Mouse (Mus musculus) embryo, embryonic 10 days (tissue): Measurements from ENCODE around the gene Rpl18.

Experiments
- DNase-seq: peaks from one replicate; pipeline ENCODE4 v3.0.0-alpha.2; 2015; ENCODE audit warnings: low spot score

Gene Rpl18

DNA sequence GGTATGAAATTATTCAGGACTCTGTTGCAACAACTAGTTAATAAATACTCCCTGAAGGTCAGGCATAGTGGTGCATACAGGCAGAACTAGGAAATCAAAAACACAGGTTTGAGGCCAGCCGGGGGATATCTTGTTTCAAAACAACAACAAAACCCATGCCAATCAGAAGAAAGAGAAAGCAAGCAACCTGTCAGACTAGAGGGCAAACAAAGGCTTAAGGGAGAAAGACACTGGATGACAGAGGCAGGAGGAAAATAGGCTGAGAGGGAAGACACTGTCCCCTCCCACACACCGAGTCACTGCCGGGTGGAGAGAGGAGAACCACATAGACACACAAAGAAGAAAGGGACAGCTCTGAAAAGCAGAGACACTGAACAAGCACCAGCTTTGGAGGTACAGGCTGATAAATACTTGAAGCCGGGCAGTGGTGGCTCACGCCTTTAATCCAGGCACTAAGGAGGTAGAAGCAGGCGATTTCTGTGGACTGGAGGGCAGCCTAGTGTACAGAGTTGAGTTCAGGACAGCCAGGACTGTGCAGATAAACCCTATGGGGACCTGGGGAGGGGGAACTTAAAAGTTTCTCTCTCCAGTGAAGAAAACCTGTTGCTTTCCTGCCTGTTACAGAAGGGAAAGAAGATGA lies 1.3 kb upstream of the Rpl18 start:
- no peak for DNase-seq

DNA sequence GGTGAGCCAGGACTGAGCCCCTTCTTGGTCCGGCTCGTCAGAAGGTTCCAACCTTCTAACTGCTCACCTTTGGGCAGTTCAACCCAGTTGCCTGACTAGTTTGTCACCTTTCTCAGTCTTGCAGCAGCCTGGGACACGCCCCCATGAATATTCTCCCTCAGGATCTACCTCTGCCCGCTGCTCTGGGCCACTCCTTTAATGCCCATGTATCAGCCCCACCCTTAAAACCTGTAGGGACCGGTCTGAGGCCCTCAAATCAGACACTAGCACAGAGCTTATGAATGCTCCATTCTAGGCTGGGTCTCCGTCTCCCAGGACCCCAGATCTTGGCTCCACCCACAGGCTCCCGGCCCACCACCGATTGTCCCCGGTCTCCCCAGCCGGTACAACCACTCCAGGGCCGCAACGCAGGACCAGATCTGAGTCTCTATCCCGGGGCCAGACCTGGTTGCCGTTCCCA lies 597 bp upstream of the Rpl18 start:
- no peak for DNase-seq

DNA sequence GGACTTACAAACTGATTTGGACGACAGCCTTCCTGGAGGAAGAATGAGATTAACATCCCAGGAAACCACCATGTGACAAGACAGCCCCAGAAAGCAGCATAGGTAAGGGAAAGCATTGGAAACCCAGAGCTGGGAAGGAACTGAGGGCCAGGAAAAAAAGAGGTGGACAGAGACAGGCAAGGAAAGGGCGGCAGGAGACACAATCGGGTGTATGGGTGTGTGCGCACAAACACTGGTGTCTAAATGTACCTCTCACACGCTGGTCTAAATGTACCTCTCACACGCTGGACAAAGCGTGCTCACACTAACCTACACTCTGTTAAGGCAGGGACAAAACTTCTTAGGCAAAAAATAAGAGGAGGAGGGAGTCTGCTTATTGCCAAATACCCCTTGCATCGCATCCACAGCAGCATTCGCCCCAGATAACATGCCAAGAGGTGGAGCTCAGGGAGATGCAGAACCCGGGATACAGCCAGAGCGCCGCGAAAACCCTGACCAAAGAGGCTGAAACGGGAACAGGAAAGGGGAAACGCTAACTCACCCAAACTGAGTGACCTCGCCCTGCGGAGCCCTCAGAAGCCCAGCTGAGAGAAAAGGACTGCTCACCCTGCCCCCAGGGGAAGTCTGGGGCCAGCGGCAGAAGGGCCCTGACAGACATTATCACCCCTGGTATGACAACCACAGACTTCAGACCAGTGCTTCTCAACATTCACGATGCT lies 643 bp downstream of the Rpl18 start:
- DNase-seq: no peak

DNA sequence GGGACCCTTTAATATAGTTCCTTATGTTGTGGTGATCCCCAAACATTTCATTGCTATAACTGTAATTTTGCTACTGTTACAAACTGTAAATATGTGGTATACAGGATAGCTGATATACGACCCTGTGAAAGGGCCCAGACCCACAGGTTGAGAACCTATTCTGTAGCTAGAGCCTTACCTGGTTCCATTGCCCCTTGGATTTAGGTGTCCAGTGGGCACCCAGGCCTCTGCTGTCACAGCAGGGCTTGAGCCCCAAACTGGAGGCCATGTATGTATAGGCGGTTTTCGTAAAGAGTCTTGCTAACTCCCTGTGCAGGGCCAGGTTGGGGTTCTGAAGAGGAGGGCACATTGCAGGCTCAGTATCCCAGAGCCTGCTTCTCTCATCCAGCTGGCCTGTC lies 1.2 kb downstream of the Rpl18 start:
- no peak for DNase-seq

DNA sequence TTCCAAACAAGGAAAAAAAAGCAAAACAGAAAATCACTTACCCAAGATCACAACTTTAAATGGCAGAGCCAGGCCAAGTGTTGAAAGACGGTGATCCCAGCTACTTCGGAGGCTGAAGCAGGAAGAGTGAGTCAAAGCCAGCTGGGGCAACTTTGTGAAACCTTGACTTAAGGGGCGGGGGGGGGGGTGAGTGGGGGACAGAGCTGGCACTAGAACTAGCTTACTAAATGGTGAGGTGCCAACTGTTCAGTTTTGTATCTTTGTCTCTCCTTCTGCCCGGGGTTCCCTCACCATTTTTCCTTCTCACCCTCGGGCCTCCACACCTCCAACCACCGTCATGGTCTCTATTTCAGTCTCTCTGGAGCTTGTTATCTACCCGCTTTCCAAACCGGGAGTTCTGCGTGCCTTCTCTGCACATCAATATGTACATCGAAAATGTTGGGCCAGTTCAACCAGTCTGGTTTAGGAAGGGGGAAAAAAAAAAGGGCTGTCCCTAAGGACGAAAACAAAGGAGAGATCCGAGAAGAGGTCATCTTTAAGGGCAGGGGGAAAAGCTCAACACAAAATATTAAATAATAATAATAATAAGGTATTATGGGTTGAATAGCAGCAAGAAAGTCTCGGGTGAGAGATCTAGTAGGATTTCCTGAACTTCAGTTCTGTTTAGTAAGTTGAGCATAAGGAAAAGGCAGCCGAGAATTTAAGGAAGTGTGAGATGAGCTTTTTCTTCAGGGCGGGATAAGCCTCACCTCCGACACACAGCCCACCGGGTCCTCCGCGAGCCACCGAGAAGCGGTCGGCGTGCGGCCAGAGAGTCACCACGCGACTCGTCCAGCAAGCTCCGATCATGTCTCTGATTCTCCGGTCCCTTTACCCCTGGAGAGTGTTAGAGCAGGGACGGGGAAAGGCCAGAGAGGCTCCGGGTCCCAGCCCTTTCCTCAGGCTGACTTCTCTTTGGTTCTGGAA lies 2.0 kb downstream of the Rpl18 start:
- no peak for DNase-seq

DNA sequence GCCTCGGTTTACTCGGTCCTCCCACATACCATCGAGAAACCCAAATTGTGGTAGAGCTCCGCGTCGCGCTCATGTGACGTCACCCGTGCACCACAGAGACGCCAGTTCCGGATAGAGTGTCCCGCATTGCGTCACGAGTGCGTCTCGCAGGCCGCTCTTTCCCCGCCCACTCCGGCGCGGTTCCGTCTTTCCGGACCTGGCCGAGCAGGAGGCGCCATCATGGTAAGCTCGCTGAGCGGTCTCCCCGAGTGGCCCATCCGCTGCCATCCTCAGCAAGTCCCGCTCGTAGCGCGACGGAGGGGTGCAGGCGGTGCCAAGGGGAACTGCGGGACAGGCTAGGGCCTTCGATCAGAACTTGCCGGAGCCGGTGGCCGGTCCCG lies 2.7 kb downstream of the Rpl18 start, which contains the start of gene Sphk2:
Sphk2 (minus strand) TSS at position 85 of the 380 bp plus-strand sequence.
- DNase-seq: peak; percentile 100

DNA sequence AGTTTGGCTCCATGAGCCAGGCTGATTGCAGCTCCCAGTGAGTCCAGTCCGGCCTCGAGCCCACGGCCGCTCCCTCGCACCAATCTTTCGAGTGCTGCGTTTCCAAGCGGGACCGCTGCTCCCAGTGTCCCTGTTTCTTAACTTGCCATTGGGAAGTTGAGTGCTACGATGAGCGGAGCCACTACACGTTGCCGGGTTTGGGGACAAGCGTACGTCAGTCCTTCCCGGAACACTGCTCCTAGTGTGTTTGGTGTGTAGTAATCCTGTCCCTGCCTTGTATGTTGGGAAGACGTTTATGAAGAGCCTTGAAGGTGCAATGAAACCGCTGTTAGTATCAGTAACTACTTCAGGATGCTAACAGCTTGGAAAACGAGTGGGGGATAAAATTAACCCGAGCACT lies 3.1 kb downstream of the Rpl18 start:
- DNase-seq: peak; percentile 37

DNA sequence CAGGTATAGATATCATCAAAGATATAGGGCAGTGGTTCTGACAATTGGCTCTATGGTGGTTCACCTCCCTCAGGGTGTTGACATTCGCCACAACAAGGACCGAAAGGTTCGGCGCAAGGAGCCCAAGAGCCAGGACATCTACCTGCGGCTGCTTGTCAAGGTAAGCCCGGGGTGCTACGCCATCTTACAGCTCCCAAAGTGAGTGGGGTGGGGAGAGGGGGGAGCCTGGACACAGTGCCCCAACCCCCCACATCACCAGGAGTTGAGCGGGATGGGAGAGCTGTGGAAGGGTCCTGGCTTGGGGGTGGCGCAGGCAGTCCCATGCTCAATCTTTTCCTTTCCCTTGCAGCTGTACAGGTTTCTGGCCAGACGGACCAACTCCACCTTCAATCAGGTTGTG lies 3.9 kb downstream of the Rpl18 start:
- no peak for DNase-seq

DNA sequence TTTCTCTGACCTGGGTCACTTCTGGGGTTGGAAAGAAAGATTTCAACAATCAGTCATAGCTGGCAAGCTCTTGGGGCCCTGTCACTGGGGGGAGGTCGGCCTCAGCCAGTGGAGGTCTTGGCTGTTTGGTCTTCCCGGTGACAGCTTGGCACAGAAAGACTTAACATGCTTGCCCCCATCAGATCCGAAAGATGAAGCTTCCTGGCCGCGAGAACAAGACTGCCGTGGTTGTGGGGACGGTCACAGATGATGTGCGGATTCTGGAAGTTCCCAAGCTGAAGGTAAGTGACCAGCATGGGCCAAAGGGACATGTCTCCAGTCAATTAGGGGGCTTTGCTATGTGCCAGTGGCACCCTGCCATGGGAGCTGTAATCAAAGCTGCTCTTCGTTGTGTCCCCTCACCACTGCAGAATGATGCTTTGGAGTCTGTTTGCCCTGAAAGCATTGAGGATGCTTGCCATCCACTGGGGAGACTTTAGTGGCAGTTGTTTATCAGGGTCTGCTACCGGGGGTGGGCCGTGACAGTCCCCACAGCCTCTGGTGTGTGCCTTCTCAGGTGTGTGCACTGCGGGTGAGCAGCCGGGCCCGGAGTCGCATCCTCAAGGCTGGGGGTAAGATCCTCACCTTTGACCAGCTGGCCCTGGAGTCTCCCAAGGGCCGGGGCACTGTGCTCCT lies 4.6 kb downstream of the Rpl18 start:
- no peak for DNase-seq

DNA sequence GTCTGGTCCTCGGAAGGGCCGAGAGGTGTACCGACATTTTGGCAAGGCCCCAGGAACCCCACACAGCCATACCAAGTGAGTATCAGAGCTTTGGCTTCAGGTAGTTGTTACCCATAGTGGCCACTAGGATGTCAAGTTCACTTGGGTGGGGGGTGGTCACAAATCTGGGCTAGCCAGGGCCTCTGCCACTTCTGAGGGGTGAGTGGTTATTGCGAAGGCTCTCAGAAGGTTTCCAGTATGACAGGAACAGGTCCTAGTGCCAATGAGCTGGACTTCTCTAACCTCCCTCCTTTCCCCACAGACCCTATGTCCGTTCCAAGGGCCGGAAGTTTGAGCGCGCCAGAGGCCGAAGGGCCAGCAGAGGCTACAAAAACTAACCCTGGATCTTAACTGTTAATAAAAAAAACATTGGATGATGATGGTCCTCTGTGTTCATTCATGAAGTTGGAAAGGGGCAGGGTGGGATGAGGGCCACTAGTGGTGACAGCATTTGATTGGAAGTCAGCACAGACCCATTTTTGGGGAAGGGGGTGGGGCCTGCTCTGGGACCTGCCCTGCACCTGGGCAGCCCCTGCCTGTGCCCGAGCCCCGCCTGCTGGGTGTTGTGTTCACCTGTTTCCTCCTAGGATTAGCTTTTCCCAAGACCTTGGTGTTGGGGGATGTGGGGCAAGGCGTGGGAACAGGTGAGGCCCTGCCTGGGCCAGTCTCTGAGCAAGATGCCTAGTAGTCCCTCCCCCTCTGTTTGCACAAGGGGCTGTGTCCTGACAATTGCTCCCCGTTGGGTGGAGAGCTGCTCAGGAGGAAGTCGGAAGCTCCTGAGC lies 5.4 kb downstream of the Rpl18 start, which contains the start of gene Fam83e:
Fam83e (plus strand) TSS at position 800 of the 821 bp plus-strand sequence.
- DNase-seq: no peak

DNA sequence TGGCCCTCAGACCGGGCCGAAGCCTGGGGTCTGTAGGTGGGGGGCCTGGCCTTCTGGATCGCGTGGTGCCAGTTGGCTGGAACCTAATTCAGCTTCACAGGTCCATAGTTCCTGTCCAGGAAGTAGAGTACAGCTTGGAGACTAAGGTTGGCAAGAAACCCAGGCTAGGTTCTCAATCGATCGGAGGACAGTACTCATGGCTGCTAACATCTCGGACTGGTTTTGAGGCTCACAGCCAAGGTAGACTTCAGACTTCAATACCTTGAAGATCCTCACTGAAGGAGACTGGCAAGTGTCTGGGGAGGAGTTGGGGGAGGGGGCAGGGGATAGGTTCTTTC lies 5.9 kb downstream of the Rpl18 start:
- no peak for DNase-seq

DNA sequence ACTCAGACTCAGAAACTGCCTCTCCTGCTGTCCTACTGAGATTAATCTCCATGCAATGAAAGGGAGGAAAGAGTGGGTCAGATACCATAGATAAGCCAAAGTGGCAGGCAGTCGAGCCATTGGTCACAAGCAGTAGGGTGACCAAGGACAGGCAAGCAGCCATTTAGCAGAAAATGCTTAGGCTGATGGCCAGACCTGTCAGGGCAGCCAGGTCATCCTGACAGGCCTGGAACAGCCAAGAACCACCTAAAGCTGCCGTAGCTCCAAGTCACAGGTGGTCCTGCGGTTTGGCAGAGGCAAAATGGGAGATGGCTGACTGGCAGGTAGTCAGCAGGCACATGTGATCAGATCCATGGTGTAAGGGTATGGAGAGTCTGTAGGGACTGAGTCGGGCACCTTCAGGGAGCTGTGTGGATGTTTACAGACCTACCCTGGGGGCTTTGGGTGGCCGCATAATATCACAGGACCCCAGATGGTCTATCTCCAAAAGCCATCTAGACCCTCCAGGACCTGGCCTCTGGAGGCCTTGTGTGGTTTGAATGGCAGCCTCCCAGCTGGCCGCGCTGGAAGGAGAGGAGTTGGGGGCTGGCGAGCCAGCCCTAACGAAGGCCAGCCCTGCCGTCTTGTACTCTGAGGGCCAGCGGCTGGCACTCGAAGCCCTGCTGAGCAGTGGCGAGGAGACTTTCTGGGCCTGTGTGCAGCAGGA lies 6.5 kb downstream of the Rpl18 start:
- no peak for DNase-seq

DNA sequence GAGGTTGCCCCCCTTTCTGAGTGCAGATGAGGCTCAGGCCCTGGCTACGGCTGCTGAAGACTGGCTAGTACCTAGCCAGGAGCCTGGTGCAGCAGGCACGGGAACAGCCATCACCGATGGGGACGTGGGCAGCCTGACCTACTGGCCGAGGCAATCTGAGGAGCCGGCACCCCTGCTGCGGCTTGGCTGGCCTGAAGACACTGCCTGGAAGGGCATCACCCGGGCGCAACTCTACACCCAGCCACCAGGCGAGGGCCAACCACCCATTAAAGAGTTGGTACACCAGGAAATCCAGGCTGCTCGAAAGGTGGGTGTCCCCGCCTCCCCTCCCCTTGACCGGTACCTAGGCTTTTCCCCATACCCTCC lies 7.1 kb downstream of the Rpl18 start:
- no peak for DNase-seq

DNA sequence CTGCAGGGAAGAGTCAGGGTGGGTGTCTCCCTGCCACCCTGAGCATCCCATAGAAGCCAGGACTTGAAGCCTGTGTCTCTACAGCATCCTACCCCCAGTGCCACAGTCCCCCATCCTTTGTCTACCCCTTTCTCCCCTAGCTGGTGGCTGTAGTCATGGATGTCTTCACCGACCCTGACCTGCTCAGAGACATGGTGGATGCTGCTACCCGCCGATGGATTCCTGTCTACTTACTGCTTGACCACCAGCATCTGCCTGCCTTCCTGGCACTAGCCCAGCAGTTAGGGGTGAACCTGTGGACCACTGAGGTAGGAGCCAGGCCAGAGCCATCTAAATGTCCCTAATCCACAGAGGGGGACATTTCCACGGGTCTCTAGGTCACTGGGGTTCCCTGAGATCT lies 8.0 kb downstream of the Rpl18 start:
- no peak for DNase-seq

DNA sequence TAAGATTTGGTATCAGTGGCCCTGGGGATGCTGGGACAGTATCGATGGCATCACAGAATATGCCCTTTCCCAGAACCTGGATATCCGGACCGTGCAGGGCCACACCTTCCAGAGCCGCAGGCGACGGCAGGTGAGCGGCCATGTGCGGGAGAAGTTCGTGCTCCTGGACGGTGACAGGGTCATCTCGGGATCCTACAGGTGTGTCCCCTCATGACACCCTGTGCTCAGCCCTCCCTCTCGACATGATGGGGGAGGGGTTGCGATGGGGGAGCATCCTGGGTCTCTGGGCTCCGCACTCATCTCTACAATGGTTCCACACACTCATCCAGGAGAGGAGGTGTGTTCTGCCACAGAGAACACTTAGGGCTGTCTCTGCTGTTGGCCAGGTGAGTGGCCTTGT lies 8.5 kb downstream of the Rpl18 start:
- DNase-seq: no peak

DNA sequence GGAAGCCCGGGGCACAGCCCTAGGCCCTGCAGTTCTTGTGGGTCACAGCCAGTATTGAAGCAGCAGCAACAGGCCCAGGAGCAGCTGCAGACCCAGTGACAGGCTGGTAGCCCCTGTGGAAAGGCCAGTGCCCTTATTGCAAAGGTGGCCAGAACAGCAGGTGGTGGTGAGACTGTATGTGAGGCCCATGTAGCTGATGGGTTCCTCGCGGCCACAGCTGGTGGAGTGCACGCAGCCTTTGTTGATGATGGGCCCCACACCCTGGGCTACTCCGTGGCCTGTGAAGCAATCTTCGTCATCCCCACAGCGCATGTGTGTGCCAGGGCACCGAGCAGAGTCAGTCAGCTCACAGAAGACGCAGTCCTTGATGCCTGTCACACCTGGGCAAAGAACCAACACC lies 9.9 kb downstream of the Rpl18 start:
- DNase-seq: no peak

DNA sequence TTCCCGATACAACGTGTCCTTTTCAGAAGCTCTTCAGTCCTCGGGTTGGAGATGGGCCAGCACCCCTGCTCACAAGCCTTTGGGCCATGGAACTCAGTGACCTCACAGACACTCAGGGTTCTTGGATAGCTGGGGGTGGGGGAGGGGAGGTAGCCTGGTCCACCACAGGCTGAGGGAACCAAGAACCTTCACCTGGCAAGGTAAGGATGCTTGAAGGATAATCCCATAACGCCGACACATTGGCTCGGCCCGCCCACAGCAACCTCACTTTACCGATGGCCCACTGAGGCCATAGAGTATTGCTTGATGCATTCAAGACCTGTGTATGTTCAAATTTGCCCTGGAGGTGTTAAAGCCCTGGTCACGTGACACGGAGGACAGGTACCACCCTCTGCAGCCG lies 10.5 kb downstream of the Rpl18 start, which contains the start of gene Spaca4:
Spaca4 (minus strand) TSS at position 101 of the 400 bp plus-strand sequence.
- no peak for DNase-seq

DNA sequence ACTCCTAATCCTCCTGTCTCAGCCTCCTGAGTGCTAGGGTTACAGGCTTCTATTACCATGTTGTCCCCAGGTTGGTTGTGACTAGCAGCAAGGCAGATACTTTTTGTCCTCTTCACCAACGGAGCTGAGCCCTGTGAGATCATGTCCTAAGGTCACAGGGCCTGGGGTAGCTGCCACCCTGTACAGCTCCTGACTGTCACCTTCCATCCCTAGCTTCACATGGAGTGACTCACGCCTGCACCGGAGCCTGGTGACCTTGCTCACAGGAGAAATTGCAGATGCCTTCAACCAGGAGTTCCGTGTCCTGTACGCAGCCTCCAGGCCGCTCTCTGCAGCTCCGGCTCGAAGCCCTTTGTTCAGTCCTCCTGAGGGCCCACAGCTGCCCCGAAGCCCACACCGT lies 11.2 kb downstream of the Rpl18 start:
- DNase-seq: no peak

DNA sequence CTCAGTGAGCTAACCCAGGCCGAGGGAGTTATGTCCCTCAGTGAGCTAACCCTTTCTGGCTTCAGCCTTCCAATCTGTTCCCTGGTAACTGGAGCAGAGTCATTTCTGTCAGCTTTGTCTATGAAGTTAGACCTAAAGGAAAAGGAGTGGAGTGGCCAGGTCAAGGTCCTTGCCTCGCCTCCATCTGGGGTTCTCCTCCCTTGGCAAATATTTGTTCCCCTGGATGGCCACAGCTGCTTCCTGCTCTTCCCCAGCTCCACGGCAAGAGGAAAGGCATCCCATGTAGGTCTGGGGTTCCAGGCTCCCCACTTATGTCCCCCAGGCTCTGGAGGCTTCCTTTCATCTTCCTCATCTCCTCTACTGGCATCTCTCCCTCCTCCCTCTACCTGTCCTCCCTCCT lies 12.4 kb downstream of the Rpl18 start:
- no peak for DNase-seq

DNA sequence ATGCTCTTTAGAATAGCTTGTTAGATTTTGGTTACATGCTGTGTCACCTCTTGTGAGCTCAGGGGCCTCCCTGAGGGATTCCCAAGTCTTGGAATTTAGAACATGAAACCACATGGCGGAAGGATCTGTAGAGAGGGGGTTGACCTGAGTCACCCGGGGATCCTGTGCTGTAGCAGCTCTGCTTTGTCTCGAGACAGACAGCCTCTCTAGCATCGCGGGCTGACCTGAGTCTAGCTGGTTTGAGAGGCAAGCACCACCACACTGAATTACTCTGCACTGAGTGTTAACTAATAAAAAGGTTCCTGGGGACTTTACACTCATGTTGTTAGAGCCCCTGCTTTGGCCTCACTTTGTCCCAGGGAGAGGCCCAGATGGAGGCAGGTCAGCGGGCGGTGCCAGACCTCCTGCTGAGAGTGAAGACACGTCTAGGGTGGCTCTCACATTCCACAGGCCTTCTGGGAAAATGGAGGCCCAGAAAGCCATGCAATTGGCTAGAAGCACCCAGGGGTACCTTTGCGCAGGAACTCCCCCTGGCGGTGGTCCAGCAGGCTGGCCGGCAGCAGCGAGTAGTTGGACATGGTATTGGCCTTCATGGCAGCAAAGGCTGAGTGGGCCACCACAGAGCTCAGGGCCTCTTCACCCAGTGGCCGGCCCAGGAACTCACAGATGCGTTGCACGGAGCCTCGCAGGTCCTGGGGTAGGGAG lies 15.6 kb downstream of the Rpl18 start:
- DNase-seq: peak; percentile 78
